Mouse (Mus musculus) heart, embryonic 12.5 days (tissue): Measurements from ENCODE around the gene Cetn4. TPM values are rescaled to one million over a fixed set of nuclear protein-coding genes. Genes with fewer than 3 reads are reported as not detected.

Experiments
- ATAC-seq: fragments of 200-750 bp; cut with Nextera tagmentation; 2 replicates; pipeline ENCODE4 v1.8.0; 2017; ENCODE audit warnings: moderate TSS enrichment, moderate library complexity; ENCODE audit not compliant: insufficient number of reproducible peaks, low FRiP score
- H3K27ac ChIP-seq: fragments of 300-500 bp; sonication (generic); 2 replicates; pipeline ENCODE4 v1.5.1; 2016; ENCODE audit warnings: mild to moderate bottlenecking, moderate library complexity; ENCODE audit not compliant: poor library complexity, severe bottlenecking
- H3K27me3 ChIP-seq: fragments of 300-500 bp; sonication (generic); replicated peaks from 2 replicates; pipeline ENCODE4 v1.6.1; 2016; ENCODE audit warnings: mild to moderate bottlenecking, moderate library complexity
- H3K36me3 ChIP-seq: fragments of 300-500 bp; sonication (generic); 2 replicates; pipeline ENCODE4 v1.6.1; 2016; ENCODE audit warnings: mild to moderate bottlenecking, moderate library complexity
- H3K4me1 ChIP-seq: fragments of 300-500 bp; sonication (generic); replicated peaks from 2 replicates; pipeline ENCODE4 v1.6.1; 2016; ENCODE audit warnings: mild to moderate bottlenecking
- H3K4me2 ChIP-seq: fragments of 300-500 bp; sonication (generic); 2 replicates; pipeline ENCODE4 v1.6.1; 2016; ENCODE audit warnings: mild to moderate bottlenecking, moderate library complexity
- H3K4me3 ChIP-seq: fragments of 300-500 bp; sonication (generic); 2 replicates; pipeline ENCODE4 v1.5.1; 2016; ENCODE audit warnings: mild to moderate bottlenecking
- H3K9ac ChIP-seq: fragments of 300-500 bp; sonication (generic); 2 replicates; pipeline ENCODE4 v1.6.1; 2016; ENCODE audit warnings: mild to moderate bottlenecking, moderate library complexity
- H3K9me3 ChIP-seq: fragments of 300-500 bp; sonication (generic); replicated peaks from 2 replicates; pipeline ENCODE4 v1.6.1; 2016; ENCODE audit warnings: mild to moderate bottlenecking, moderate library complexity
- WGBS: fragments of 180-500 bp; shearing (Covaris S2); methylation state at CpG from one replicate; pipeline ENCODE4 v1.1.7; 2016; 5-methylcytosine and 5-hydroxymethylcytosine counted together
- polyA plus RNA-seq: library from polyadenylated mRNA; unstranded; fragments of >200 nt; fragmentation: Nextera tagmentation; extraction: Ambion mirVana; gene quantifications from 2 replicates; pipeline ENCODE4 v1.2.1, GENCODE M21; 2016

The Cetn4 gene
- polyA plus RNA-seq, 1 experiment from 2014 or later, result 2.1 TPM

- Histone ChIP-seq H3K9me3 (no peaks in the 10 kb centered on the region), H3K4me2 (no peak overlapping the region), H3K36me3 (no peaks in the 10 kb centered on the region), H3K27ac (no peak overlapping the region), H3K4me1 (no peaks in the 10 kb centered on the region), H3K9ac (no peak overlapping the region), H3K4me3 (no peak overlapping the region), H3K27me3 (0 out of 2 replicates have a peak, but pooled peaks cover 5% of the 10 kb centered on the region)
- WGBS, result 0% methylated on average over 1 of the region's 1 CpGs
- ATAC-seq, result no peak
Measured at GRCm38 (mm10) chr3:37271209-37271608, 41.3 kb downstream of the Cetn4 start.

DNA sequence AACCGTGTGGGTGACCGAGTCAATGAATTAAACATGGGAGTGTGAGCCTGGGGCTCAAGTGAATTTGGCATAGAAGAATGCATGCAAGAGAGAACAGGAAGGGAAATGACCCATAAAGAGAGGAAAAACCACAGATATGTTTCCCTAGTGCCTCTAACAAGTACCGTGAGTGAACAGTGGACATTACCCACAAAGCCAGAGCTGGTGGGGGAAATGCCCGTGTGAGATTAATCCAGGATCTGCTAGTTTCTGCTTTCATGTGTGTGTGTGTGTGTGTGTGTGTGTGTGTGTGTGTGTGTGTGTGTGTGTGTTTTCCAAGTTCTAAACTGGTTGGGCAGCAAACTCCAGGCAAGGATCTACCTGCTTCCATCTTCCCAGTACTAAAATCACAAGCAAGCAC lies 42.6 kb downstream of the Cetn4 start:
- Histone ChIP-seq H3K9ac (no peak overlapping the region), H3K4me2 (no peak overlapping the region), H3K4me3 (no peak overlapping the region), H3K36me3 (no peaks in the 10 kb centered on the region), H3K9me3 (no peaks in the 10 kb centered on the region), H3K27ac (no peak overlapping the region), H3K27me3 (0 out of 2 replicates have a peak, but pooled peaks cover 5% of the 10 kb centered on the region), H3K4me1 (no peaks in the 10 kb centered on the region)
- no peak for ATAC-seq
- WGBS, result 79% methylated on average over 4 of the region's 4 CpGs

- no peak overlapping the region for H3K4me3 ChIP-seq
- no peak overlapping the region for H3K27ac ChIP-seq
- H3K4me1 ChIP-seq, result no peaks in the 10 kb centered on the region
- no peak overlapping the region for H3K4me2 ChIP-seq
- H3K27me3 ChIP-seq, result 0 out of 2 replicates have a peak, but pooled peaks cover 5% of the 10 kb centered on the region
- H3K9ac ChIP-seq, result no peak overlapping the region
- no peaks in the 10 kb centered on the region for H3K36me3 ChIP-seq
- no peak for ATAC-seq
- WGBS, result 83% methylated on average over 11 of the region's 11 CpGs
- H3K9me3 ChIP-seq, result no peaks in the 10 kb centered on the region
Measured at GRCm38 (mm10) chr3:37268338-37268737, 44.2 kb downstream of the Cetn4 start.

- no peaks in the 10 kb centered on the region for H3K4me1 ChIP-seq
Measured at GRCm38 (mm10) chr3:37259331-37259999, 53.0 kb downstream of the Cetn4 start.

GRCm38 (mm10) chr3:37257776-37258175 lies 54.7 kb downstream of the Cetn4 start:
- H3K4me3 ChIP-seq, result no peak overlapping the region
- H3K9me3 ChIP-seq, result no peaks in the 10 kb centered on the region
- H3K9ac ChIP-seq, result no peak overlapping the region
- no peak overlapping the region for H3K27ac ChIP-seq
- H3K27me3 ChIP-seq, result no peaks in the 10 kb centered on the region
- no peaks in the 10 kb centered on the region for H3K4me1 ChIP-seq
- 83% methylated on average over 15 of the region's 15 CpGs for WGBS
- no peak overlapping the region for H3K4me2 ChIP-seq
- no peaks in the 10 kb centered on the region for H3K36me3 ChIP-seq
- no peak for ATAC-seq

More at GRCm38 (mm10) chr3:37259331-37259999, 53.0 kb downstream of the Cetn4 start:
- Histone ChIP-seq H3K27me3 (no peaks in the 10 kb centered on the region), H3K9me3 (no peaks in the 10 kb centered on the region), H3K4me2 (no peak overlapping the region), H3K4me3 (no peak overlapping the region), H3K9ac (no peak overlapping the region), H3K36me3 (no peaks in the 10 kb centered on the region), H3K27ac (no peak overlapping the region)
- WGBS, result 47% methylated on average over 10 of the region's 10 CpGs
- no peak for ATAC-seq

Other genes with a start within 250 kb of the Cetn4 start
- gene Adad1, start 249.2 kb downstream of the Cetn4 start, polyA plus RNA-seq, result 0.32 and 0.47 TPM in 2 replicates
- 0.30 and 0.32 TPM in 2 replicates for gene Il2, start 186.7 kb downstream of the Cetn4 start, polyA plus RNA-seq
- gene Il21, start 80.1 kb downstream of the Cetn4 start, polyA plus RNA-seq, result not detected in 2 replicates
- gene Bbs12, start 154 bp downstream of the Cetn4 start, polyA plus RNA-seq, result 3.9 and 5.4 TPM in 2 replicates
- 2.3 and 3.1 TPM in 2 replicates for gene Fgf2, start 35.6 kb upstream of the Cetn4 start, polyA plus RNA-seq
- 26.4 and 32.2 TPM in 2 replicates for gene Spata5, start 107.2 kb upstream of the Cetn4 start, polyA plus RNA-seq
- 10.0 and 12.4 TPM in 2 replicates for gene Nudt6, start 107.5 kb upstream of the Cetn4 start, polyA plus RNA-seq